Mouse (Mus musculus): ENCODE data around the gene Ccsap.

DNA sequence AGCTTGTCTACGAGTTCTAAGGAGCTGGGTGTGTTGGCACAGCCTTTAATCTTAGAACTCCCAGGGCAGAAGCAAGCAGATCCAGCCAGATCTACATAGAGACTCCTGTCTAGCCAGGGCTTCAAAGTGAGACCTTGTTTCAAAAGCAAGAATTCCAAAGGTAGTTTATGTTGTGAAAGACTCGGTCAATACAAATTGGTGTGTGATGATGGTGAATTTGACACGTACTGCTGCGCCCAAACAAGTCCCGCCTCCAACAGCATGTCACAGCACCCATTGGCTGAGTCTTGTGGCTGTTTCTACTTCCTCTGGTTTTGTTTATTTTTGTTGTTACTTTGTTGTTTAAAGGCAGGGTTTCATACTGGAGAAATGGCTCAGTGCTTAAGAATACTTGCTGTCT, 47.8 kb downstream of the Ccsap start:
- TF ChIP-seq CTCF (IDR thresholded peaks at IDR 0.05; ENCODE audit: control insufficient read depth, insufficient read depth, insufficient read length) (no peak), MAX (IDR thresholded peaks at IDR 0.05) (no peak), MYOD1 (IDR thresholded peaks at IDR 0.05; ENCODE audit: control insufficient read depth, insufficient read length, low read depth) (no peak), USF1 (IDR thresholded peaks at IDR 0.05; ENCODE audit: low read depth) (no peak), MYOG (IDR thresholded peaks at IDR 0.05; ENCODE audit: control insufficient read depth, extremely low read depth, insufficient read length) (no peak), CEBPB (IDR thresholded peaks at IDR 0.05; ENCODE audit: low read depth) (no peak), FOSL1 (IDR thresholded peaks at IDR 0.05; ENCODE audit: insufficient read depth, low read length, poor library complexity, severe bottlenecking) (no peak)
